ENCODE assay signal across 11 mouse cellular contexts in the genomic region with DNA sequence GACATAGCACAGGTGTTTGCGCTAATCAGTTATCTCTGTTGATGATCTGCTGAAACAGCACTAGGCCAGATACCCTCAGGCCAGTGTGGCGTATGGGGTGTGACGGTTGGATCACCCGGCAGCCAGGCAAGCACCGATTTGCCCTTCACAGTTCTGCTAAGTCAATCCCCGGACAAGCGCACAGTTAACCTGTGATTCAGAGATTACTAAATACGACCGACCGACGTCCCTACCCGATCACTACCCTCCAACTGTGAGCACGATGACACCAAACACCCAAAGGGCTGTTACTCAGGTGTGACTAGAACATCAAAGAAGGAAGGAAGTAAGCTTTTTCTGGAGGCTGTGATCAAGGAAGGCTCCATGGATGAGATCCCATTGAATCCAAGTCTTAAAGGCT. TPM values are rescaled to one million over a fixed set of nuclear protein-coding genes. Genes with fewer than 3 reads are reported as not detected.
DNase-seq lines count a peak whose midpoint lies in the region; ATAC-seq and TF ChIP-seq lines count a peak whose summit lies in the region.
"Had no signal": no experiment of that assay in that cellular context is flagged by ENCODE, and none has a peak within 500 bp of the region (broad histone marks: within the 10 kb centered on the region; RNA-seq: fewer than 3 reads in every experiment).

No protein-coding gene starts in this region.

- 52% methylated on average over 13 of the region's 13 CpGs for WGBS in liver, embryonic 12.5 days (ENCODE audit: insufficient replicate concordance)
- 63% methylated on average over 13 of the region's 13 CpGs for WGBS in liver, postnatal 0 days (ENCODE audit: insufficient replicate concordance)
- WGBS in hindbrain, embryonic 11.5 days: 80% methylated on average over 13 of the region's 13 CpGs
- WGBS in neural tube, embryonic 15.5 days: 59% methylated on average over 13 of the region's 13 CpGs
- 85% methylated on average over 13 of the region's 13 CpGs for WGBS in heart, embryonic 11.5 days (ENCODE audit: insufficient replicate concordance)

- no peak for TF ChIP-seq CTCF in liver, postnatal 0 days (IDR thresholded peaks at IDR 0.05; ENCODE audit: low read depth)

- H3K36me3 ChIP-seq in liver, embryonic 12.5 days: peaks cover 6% of the 10 kb centered on the region; the same call in 1 of the 2 replicates
- H3K36me3 ChIP-seq in liver, postnatal 0 days (replicated peaks; ENCODE audit: insufficient read depth, low read length): no peaks in the 10 kb centered on the region
- no peaks in the 10 kb centered on the region for H3K36me3 ChIP-seq in ES-E14 (ENCODE audit: control insufficient read depth, insufficient read depth, low read length, poor library complexity, severe bottlenecking)
- no peaks in the 10 kb centered on the region for H3K36me3 ChIP-seq in hindbrain, embryonic 11.5 days (ENCODE audit: control insufficient read depth, insufficient read depth, low read length)
- H3K36me3 ChIP-seq in neural tube, embryonic 15.5 days: 0 out of 2 replicates have a peak, but pooled peaks cover 2% of the 10 kb centered on the region
- no peaks in the 10 kb centered on the region for H3K36me3 ChIP-seq in heart, embryonic 11.5 days (ENCODE audit: control insufficient read depth, insufficient read depth, low read length)

- H3K4me2 ChIP-seq in liver, embryonic 12.5 days: peak overlapping the region; percentile 21
- H3K4me2 ChIP-seq in liver, postnatal 0 days (ENCODE audit: low read depth, low read length): no peak overlapping the region
- no peak overlapping the region; the same call in 1 of the 2 replicates for H3K4me2 ChIP-seq in hindbrain, embryonic 11.5 days (replicated peaks; ENCODE audit: low read depth, low read length)
- 0 out of 2 replicates have a peak overlapping the region, but pooled peaks have one; percentile 11 for H3K4me2 ChIP-seq in neural tube, embryonic 15.5 days
- H3K4me2 ChIP-seq in heart, embryonic 11.5 days: no peak overlapping the region

- DNase-seq in liver, postnatal 0 days: no peak
- DNase-seq in ES-E14 (ENCODE audit: low read depth, low spot score): no peak
- DNase-seq in hindbrain, embryonic 11.5 days (ENCODE audit: low spot score): no peak
- no peak for DNase-seq in testis, postnatal 14 days (ENCODE audit: low spot score)
- DNase-seq: forebrain, postnatal 0 days; heart, postnatal 4 days; kidney, postnatal 25 days had no signal

- H3K4me3 ChIP-seq in liver, embryonic 12.5 days: no peak overlapping the region
- no peak overlapping the region for H3K4me3 ChIP-seq in liver, postnatal 0 days (ENCODE audit: low read depth, low read length)
- H3K4me3 ChIP-seq in ES-E14 (ENCODE audit: insufficient read depth in 1 of 2, low read depth in 1 of 2, low read length in 2 of 2, poor library complexity in 1 of 2, severe bottlenecking in 1 of 2): no peak overlapping the region; a peak in 1 of 4 replicates
- H3K4me3 ChIP-seq in hindbrain, embryonic 11.5 days (ENCODE audit: low read depth, low read length): no peak overlapping the region
- H3K4me3 ChIP-seq in neural tube, embryonic 15.5 days (replicated peaks): no peak overlapping the region
- no peak overlapping the region for H3K4me3 ChIP-seq in heart, embryonic 11.5 days (ENCODE audit: low read depth, low read length)
- H3K4me3 ChIP-seq: left cerebral cortex, adult 2 months had no signal

- no peaks in the 10 kb centered on the region for H3K27me3 ChIP-seq in liver, embryonic 12.5 days (replicated peaks)
- no peaks in the 10 kb centered on the region for H3K27me3 ChIP-seq in liver, postnatal 0 days (ENCODE audit: insufficient read depth, low read length)
- no peaks in the 10 kb centered on the region for H3K27me3 ChIP-seq in hindbrain, embryonic 11.5 days (ENCODE audit: control insufficient read depth, insufficient read depth, low read length)
- no peaks in the 10 kb centered on the region for H3K27me3 ChIP-seq in neural tube, embryonic 15.5 days (replicated peaks)
- H3K27me3 ChIP-seq in heart, embryonic 11.5 days (ENCODE audit: control insufficient read depth, insufficient read depth, low read length): no peaks in the 10 kb centered on the region

- in situ Hi-C loops in ES-E14 (cut with MboI; ENCODE audit: low sequenced_read_pairs in 2 of 2, unreplicated experiment in 2 of 2): no loop called here

- no peak for ATAC-seq in liver, embryonic 12.5 days
- ATAC-seq in liver, postnatal 0 days: no peak
- ATAC-seq in hindbrain, embryonic 11.5 days (ENCODE audit: low FRiP score): no peak
- ATAC-seq in neural tube, embryonic 15.5 days (ENCODE audit: low FRiP score): no peak
- no peak for ATAC-seq in heart, embryonic 11.5 days (replicated peaks; ENCODE audit: insufficient number of reproducible peaks, low FRiP score, low TSS enrichment)
- ATAC-seq: forebrain, postnatal 0 days had no signal

- no peak for TF ChIP-seq EP300 in liver, postnatal 0 days (IDR thresholded peaks at IDR 0.05; ENCODE audit: low read depth)

- no peak overlapping the region for H3K9ac ChIP-seq in liver, embryonic 12.5 days
- no peak overlapping the region for H3K9ac ChIP-seq in liver, postnatal 0 days (replicated peaks)
- peak overlapping the region; percentile 4; the same call in 1 of the 2 replicates for H3K9ac ChIP-seq in ES-E14 (ENCODE audit: insufficient read depth, low read depth, low read length, poor library complexity, severe bottlenecking)
- H3K9ac ChIP-seq in hindbrain, embryonic 11.5 days (ENCODE audit: low read depth, low read length): 0 out of 2 replicates have a peak overlapping the region, but pooled peaks have one; percentile 15
- no peak overlapping the region for H3K9ac ChIP-seq in neural tube, embryonic 15.5 days (replicated peaks)
- H3K9ac ChIP-seq in heart, embryonic 11.5 days (ENCODE audit: low read depth, low read length): no peak overlapping the region
- H3K9ac ChIP-seq: forebrain, postnatal 0 days had no signal

- H3K4me1 ChIP-seq in liver, embryonic 12.5 days: peaks cover 100% of the 10 kb centered on the region
- H3K4me1 ChIP-seq in liver, postnatal 0 days (ENCODE audit: insufficient read depth): peaks cover 66% of the 10 kb centered on the region
- H3K4me1 ChIP-seq in ES-E14 (ENCODE audit: control insufficient read depth in 2 of 2, insufficient read depth in 2 of 2, low read length in 2 of 2, poor library complexity in 1 of 2): peaks cover 24 to 47% of the 10 kb centered on the region in 2 experiments
- peaks cover 49% of the 10 kb centered on the region for H3K4me1 ChIP-seq in hindbrain, embryonic 11.5 days (replicated peaks; ENCODE audit: control insufficient read depth, insufficient read depth, low read length)
- H3K4me1 ChIP-seq in neural tube, embryonic 15.5 days: peaks cover 83% of the 10 kb centered on the region
- peaks cover 72% of the 10 kb centered on the region for H3K4me1 ChIP-seq in heart, embryonic 11.5 days (ENCODE audit: control insufficient read depth, insufficient read depth, low read length)

- no peak overlapping the region for H3K27ac ChIP-seq in liver, embryonic 12.5 days
- H3K27ac ChIP-seq in liver, postnatal 0 days (ENCODE audit: low read depth): no peak overlapping the region
- no peak overlapping the region for H3K27ac ChIP-seq in ES-E14 (ENCODE audit: insufficient read depth, low read depth, low read length, poor library complexity, severe bottlenecking)
- peak overlapping the region; percentile 36; the same call in 1 of the 2 replicates for H3K27ac ChIP-seq in hindbrain, embryonic 11.5 days (ENCODE audit: low read depth, low read length)
- no peak overlapping the region; the same call in none of the 2 replicates for H3K27ac ChIP-seq in neural tube, embryonic 15.5 days (replicated peaks)
- no peak overlapping the region for H3K27ac ChIP-seq in heart, embryonic 11.5 days (ENCODE audit: low read depth, low read length)
- H3K27ac ChIP-seq: left cerebral cortex, adult 2 months had no signal

- H3K9me3 ChIP-seq in liver, embryonic 12.5 days (replicated peaks): no peaks in the 10 kb centered on the region
- no peaks in the 10 kb centered on the region for H3K9me3 ChIP-seq in liver, postnatal 0 days (ENCODE audit: low read length)
- no peaks in the 10 kb centered on the region for H3K9me3 ChIP-seq in ES-E14 (ENCODE audit: control insufficient read depth, insufficient read depth, low read depth, low read length)
- H3K9me3 ChIP-seq in hindbrain, embryonic 11.5 days (ENCODE audit: control insufficient read depth, low read length): no peaks in the 10 kb centered on the region
- no peaks in the 10 kb centered on the region for H3K9me3 ChIP-seq in neural tube, embryonic 15.5 days (replicated peaks)
- H3K9me3 ChIP-seq in heart, embryonic 11.5 days (replicated peaks; ENCODE audit: control insufficient read depth, low read length): no peaks in the 10 kb centered on the region

TF ChIP-seq in ES-E14, 5 proteins besides CTCF, POLR2A, EP300 and RAD21 (continues in another document):
- TF ChIP-seq ZNF384 (IDR thresholded peaks at IDR 0.05; ENCODE audit: low read depth, low read length) (no peak), HCFC1 (IDR thresholded peaks at IDR 0.05; ENCODE audit: borderline replicate concordance, insufficient read depth, low read length) (no peak), CHD2 (IDR thresholded peaks at IDR 0.05; ENCODE audit: low read depth, low read length) (no peak)

RNA-seq across cellular contexts. Expression of a gene that starts 10.9 kb away (rescaled TPM):
- polyA plus RNA-seq in liver, embryonic 12.5 days (2016; fragmentation: Nextera tagmentation; extraction: Ambion mirVana): 46.5 and 49.5 TPM in 2 replicates
- polyA plus RNA-seq in liver, postnatal 0 days (2015; fragmentation: Nextera tagmentation; extraction: Ambion mirVana): 28.5 and 28.8 TPM in 2 replicates
- 40.5 and 73.3 TPM in 2 replicates for total RNA-seq in ES-E14 (2012; rRNA removed)
- polyA plus RNA-seq in hindbrain, embryonic 11.5 days (2014; fragmentation: Nextera tagmentation; extraction: Ambion mirVana): 458 and 496 TPM in 2 replicates
- 104 and 158 TPM in 2 replicates for polyA plus RNA-seq in neural tube, embryonic 15.5 days (2015; fragmentation: Nextera tagmentation; extraction: Ambion mirVana)
- polyA plus RNA-seq in heart, embryonic 11.5 days (2014; fragmentation: Nextera tagmentation; extraction: Ambion mirVana): 110 and 142 TPM in 2 replicates

RNA-seq across cellular contexts. Expression of a gene that starts 32.6 kb away (rescaled TPM):
- polyA plus RNA-seq in liver, embryonic 12.5 days (2016; fragmentation: Nextera tagmentation; extraction: Ambion mirVana): 7.0 and 7.7 TPM in 2 replicates
- 4.3 and 4.9 TPM in 2 replicates for polyA plus RNA-seq in liver, postnatal 0 days (2015; fragmentation: Nextera tagmentation; extraction: Ambion mirVana)
- 3.2 and 3.6 TPM in 2 replicates for total RNA-seq in ES-E14 (2012; rRNA removed)
- 9.2 and 9.3 TPM in 2 replicates for polyA plus RNA-seq in hindbrain, embryonic 11.5 days (2014; fragmentation: Nextera tagmentation; extraction: Ambion mirVana)
- polyA plus RNA-seq in neural tube, embryonic 15.5 days (2015; fragmentation: Nextera tagmentation; extraction: Ambion mirVana): 16.5 and 17.4 TPM in 2 replicates
- polyA plus RNA-seq in heart, embryonic 11.5 days (2014; fragmentation: Nextera tagmentation; extraction: Ambion mirVana): 8.6 and 8.9 TPM in 2 replicates

RNA-seq across cellular contexts. Expression of a gene that starts 51.2 kb away (rescaled TPM):
- polyA plus RNA-seq in liver, embryonic 12.5 days (2016; fragmentation: Nextera tagmentation; extraction: Ambion mirVana): 6.1 and 6.7 TPM in 2 replicates
- 4.3 and 4.6 TPM in 2 replicates for polyA plus RNA-seq in liver, postnatal 0 days (2015; fragmentation: Nextera tagmentation; extraction: Ambion mirVana)
- 7.0 and 9.2 TPM in 2 replicates for total RNA-seq in ES-E14 (2012; rRNA removed)
- polyA plus RNA-seq in hindbrain, embryonic 11.5 days (2014; fragmentation: Nextera tagmentation; extraction: Ambion mirVana): 7.8 and 8.5 TPM in 2 replicates
- polyA plus RNA-seq in neural tube, embryonic 15.5 days (2015; fragmentation: Nextera tagmentation; extraction: Ambion mirVana): 10.0 and 12.0 TPM in 2 replicates
- 10.2 and 12.9 TPM in 2 replicates for polyA plus RNA-seq in heart, embryonic 11.5 days (2014; fragmentation: Nextera tagmentation; extraction: Ambion mirVana)

Comparison
In these comparisons a context has a peak if more than half of its experiments do, and no peak if none do; other contexts are left out.
1. H3K4me2 ChIP-seq: peak in liver, embryonic 12.5 days (single experiment) and neural tube, embryonic 15.5 days (single experiment); none in liver, postnatal 0 days (single experiment), hindbrain, embryonic 11.5 days (single experiment) and heart, embryonic 11.5 days (single experiment).
2. H3K9ac ChIP-seq: peak in ES-E14 (single experiment) and hindbrain, embryonic 11.5 days (single experiment); none in liver, embryonic 12.5 days (single experiment), liver, postnatal 0 days (single experiment), neural tube, embryonic 15.5 days (single experiment) and heart, embryonic 11.5 days (single experiment).